Mouse (Mus musculus) ES-E14 (cell line): ENCODE data around the gene Gria4. TPM values are rescaled to one million over a fixed set of nuclear protein-coding genes. Genes with fewer than 3 reads are reported as not detected.

Source experiments
- DNase-seq: peaks from one replicate; pipeline ENCODE4 v3.0.0-alpha.2; 2013; ENCODE audit warnings: low read depth, low spot score
- H3K27ac ChIP-seq: 2 replicates; pipeline ENCODE4 v1.5.1; 2012; ENCODE audit warnings: low read depth, mild to moderate bottlenecking, low read length, moderate library complexity, mixed read lengths; ENCODE audit not compliant: poor library complexity, insufficient read depth, severe bottlenecking
- H3K36me3 ChIP-seq: 2 replicates; pipeline ENCODE4 v1.6.1; 2012; ENCODE audit warnings: mild to moderate bottlenecking, low read length, moderate library complexity, mixed read lengths; ENCODE audit not compliant: control insufficient read depth, poor library complexity, insufficient read depth, severe bottlenecking
- H3K4me1 ChIP-seq, 2 experiments: fragments of 150-350 bp in 1 of 2; sonication (generic) in 1 of 2; 2 replicates each; pipeline ENCODE4 v1.6.1; 2012; ENCODE audit warnings: low read length in 2 of 2, mild to moderate bottlenecking in 1 of 2, mixed read lengths in 1 of 2; ENCODE audit not compliant: control insufficient read depth in 2 of 2, insufficient read depth in 2 of 2, poor library complexity in 1 of 2
- H3K4me3 ChIP-seq, 2 experiments: fragments of 150-350 bp in 1 of 2; sonication (generic) in 1 of 2; 2 replicates each; pipeline ENCODE4 v1.5.1; 2012; ENCODE audit warnings: low read length in 2 of 2, low read depth in 1 of 2, mild to moderate bottlenecking in 1 of 2, mixed read lengths in 1 of 2; ENCODE audit not compliant: insufficient read depth in 1 of 2, poor library complexity in 1 of 2, severe bottlenecking in 1 of 2
- H3K9ac ChIP-seq: 2 replicates; pipeline ENCODE4 v1.6.1; 2012; ENCODE audit warnings: low read depth, mild to moderate bottlenecking, low read length, mixed read lengths; ENCODE audit not compliant: poor library complexity, insufficient read depth, severe bottlenecking
- H3K9me3 ChIP-seq: fragments of 150-350 bp; sonication (generic); 2 replicates; pipeline ENCODE4 v1.6.1; 2012; ENCODE audit warnings: low read depth, mild to moderate bottlenecking, low read length; ENCODE audit not compliant: control insufficient read depth, insufficient read depth
- CHD2 ChIP-seq: IDR thresholded peaks from 2 replicates; pipeline ENCODE4 v1.6.1; 2014; ENCODE audit warnings: mild to moderate bottlenecking, low read depth, low read length, inconsistent platforms
- HCFC1 ChIP-seq: IDR thresholded peaks from 2 replicates; pipeline ENCODE4 v1.6.1; 2012; ENCODE audit warnings: low read length, inconsistent platforms, borderline replicate concordance; ENCODE audit not compliant: insufficient read depth
- MAFK ChIP-seq: IDR thresholded peaks from 2 replicates; pipeline ENCODE4 v1.6.1; 2014; ENCODE audit warnings: mild to moderate bottlenecking, low read depth, low read length, inconsistent platforms; ENCODE audit not compliant: insufficient read depth
- ZC3H11A ChIP-seq: IDR thresholded peaks from 2 replicates; pipeline ENCODE4 v1.6.1; 2012; ENCODE audit warnings: low read depth, mild to moderate bottlenecking, inconsistent platforms, low read length, borderline replicate concordance
- ZNF384 ChIP-seq: IDR thresholded peaks from 2 replicates; pipeline ENCODE4 v1.6.1; 2012; ENCODE audit warnings: low read depth, low read length, inconsistent platforms
- in situ Hi-C, 2 experiments: fragments of 600-800 bp; cut with MboI; formaldehyde crosslinking; loops; one replicate each; pipeline ENCODE4 v1.15.1; 2025; ENCODE audit warnings: low sequenced_read_pairs in 2 of 2, inconsistent platforms in 1 of 2; ENCODE audit not compliant: unreplicated experiment in 2 of 2
- total RNA-seq: library from RNA; depleted of rRNA; stranded (reverse); fragments of 300-350 nt; gene quantifications from 2 replicates; pipeline ENCODE4 v1.2.3, GENCODE M21; 2012

The Gria4 gene
- total RNA-seq, 1 experiment: 1.5 TPM

GRCm38 (mm10) chr9:4505087-4505486 lies 290.9 kb downstream of the Gria4 start:
- in situ Hi-C loops: no loop called here
- Histone ChIP-seq H3K4me1 (no peaks in the 10 kb centered on the region), H3K4me3 (no peak overlapping the region), H3K36me3 (no peaks in the 10 kb centered on the region), H3K9ac (no peak overlapping the region), H3K27ac (no peak overlapping the region), H3K9me3 (no peaks in the 10 kb centered on the region; the same call in 1 of the 2 replicates)
- TF ChIP-seq HCFC1 (no peak), ZC3H11A (no peak), CHD2 (no peak), MAFK (no peak), ZNF384 (no peak)
- DNase-seq: no peak

DNA sequence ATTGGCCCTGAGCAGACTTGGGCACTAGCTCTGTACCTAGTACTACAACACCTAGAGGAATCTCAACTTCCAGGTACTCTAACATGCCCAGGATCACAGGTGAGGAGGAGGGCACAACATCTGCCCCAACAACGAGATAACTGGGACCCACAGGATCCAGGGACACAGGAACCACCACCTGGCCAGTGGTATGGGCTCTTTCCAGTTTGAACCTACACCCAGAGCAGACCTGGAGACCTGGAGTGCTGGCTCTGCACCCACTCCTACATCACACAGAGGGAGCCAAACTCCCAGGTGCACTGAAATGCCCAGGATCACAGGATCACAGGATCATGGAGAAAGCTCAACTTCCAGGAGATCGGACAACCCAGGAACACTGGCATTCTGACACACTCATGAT lies 309.6 kb downstream of the Gria4 start:
- DNase-seq: no peak
- Histone ChIP-seq H3K4me3 (no peak overlapping the region), H3K9ac (no peak overlapping the region), H3K27ac (no peak overlapping the region), H3K36me3 (no peaks in the 10 kb centered on the region; the same call in 1 of the 2 replicates), H3K4me1 (no peaks in the 10 kb centered on the region), H3K9me3 (peaks cover 6% of the 10 kb centered on the region; the same call in 1 of the 2 replicates)
- TF ChIP-seq ZNF384 (no peak), MAFK (no peak), CHD2 (no peak), HCFC1 (no peak), ZC3H11A (no peak)
- in situ Hi-C loops: no loop called here

DNA sequence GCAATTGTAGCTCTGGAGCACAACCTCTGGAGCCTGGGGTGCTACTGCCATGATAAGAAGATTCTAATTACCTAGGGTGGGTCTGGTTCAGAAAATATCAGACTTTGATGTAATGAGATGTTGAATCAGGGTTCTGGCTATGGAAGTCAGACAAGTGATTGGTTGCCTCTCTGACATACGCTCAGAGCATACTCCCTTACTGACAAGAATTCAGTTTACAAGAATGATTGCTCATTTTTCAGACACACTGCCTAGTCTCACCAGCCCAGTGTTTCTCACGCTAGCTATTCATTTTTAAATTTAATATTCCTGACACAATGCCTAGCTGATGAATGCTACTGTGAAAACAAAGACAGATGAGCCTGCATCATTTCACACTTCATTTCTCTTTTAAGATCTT lies 311.5 kb downstream of the Gria4 start:
- Histone ChIP-seq H3K4me3 (no peak overlapping the region), H3K27ac (no peak overlapping the region), H3K9ac (no peak overlapping the region), H3K36me3 (no peaks in the 10 kb centered on the region; the same call in 1 of the 2 replicates), H3K4me1 (no peaks in the 10 kb centered on the region), H3K9me3 (no peaks in the 10 kb centered on the region)
- DNase-seq: no peak
- TF ChIP-seq CHD2 (no peak), ZC3H11A (no peak), HCFC1 (no peak), MAFK (no peak), ZNF384 (no peak)
- in situ Hi-C loops: no loop called here

DNA sequence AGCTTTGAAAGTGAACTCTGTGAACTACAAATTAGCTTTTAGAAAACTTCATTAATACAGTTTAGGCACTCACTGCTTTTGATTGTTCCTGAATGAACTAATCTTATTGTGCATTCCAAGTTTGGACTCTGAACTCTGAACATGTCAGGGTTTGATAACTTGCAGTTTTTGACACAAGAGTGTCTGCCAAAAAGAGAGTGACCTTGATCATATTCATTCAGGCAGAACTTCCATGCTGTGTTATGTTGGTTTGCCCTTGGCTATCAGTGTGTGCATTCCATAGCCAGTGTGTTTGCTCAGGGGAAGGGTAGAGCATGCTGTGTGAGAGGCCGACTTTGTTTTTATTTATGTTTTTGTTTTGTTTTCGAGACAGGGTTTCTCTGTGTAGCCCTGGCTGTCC lies 325.2 kb downstream of the Gria4 start:
- Histone ChIP-seq H3K9me3 (no peaks in the 10 kb centered on the region), H3K36me3 (no peaks in the 10 kb centered on the region), H3K4me3 (no peak overlapping the region), H3K9ac (no peak overlapping the region), H3K27ac (no peak overlapping the region), H3K4me1 (no peaks in the 10 kb centered on the region)
- TF ChIP-seq ZNF384 (no peak), MAFK (no peak), HCFC1 (no peak), CHD2 (no peak)
- DNase-seq: no peak
- in situ Hi-C loops: no loop called here
